9 mouse cellular contexts compared by ENCODE assay signal in the genomic region with DNA sequence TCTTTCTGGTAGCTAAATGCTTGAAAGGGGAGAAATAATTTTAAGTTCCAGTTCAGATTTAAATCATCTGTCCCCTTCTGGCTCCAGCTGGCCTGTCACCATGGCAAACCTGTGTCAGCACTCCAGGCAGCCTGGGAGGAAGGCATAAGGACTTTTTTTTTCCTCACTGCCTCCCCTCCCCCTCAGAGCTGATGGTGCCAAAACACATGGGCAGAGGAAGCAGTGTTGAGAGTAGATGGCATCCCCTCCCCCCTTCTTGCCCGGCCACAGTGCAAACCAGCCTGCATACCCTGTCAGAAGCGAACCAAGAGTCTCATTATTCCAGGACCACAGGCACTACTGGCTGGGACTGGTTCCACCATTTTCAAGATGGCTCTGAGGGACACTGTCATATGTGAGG.
A peak's percentile ranks its signal among the peaks of the same experiment; 100 is the strongest.
DNase-seq lines count a peak whose midpoint lies in the region; ATAC-seq lines count a peak whose summit lies in the region.
"Had no signal": no experiment of that assay in that cellular context is flagged by ENCODE, and none has a peak within 500 bp of the region (broad histone marks: within the 10 kb centered on the region; RNA-seq: fewer than 3 reads in every experiment).

No protein-coding gene starts in this region.

- no peaks in the 10 kb centered on the region for H3K27me3 ChIP-seq in neural tube, embryonic 15.5 days (replicated peaks)
- H3K27me3 ChIP-seq: embryonic facial prominence, embryonic 15.5 days had no signal

- H3K4me2 ChIP-seq in neural tube, embryonic 15.5 days, result no peak overlapping the region
- H3K4me2 ChIP-seq: embryonic facial prominence, embryonic 15.5 days had no signal

- H3K9me3 ChIP-seq in neural tube, embryonic 15.5 days (replicated peaks), result no peaks in the 10 kb centered on the region
- H3K9me3 ChIP-seq: embryonic facial prominence, embryonic 15.5 days had no signal

- peak overlapping the region; percentile 24 for H3K27ac ChIP-seq in neural tube, embryonic 15.5 days (replicated peaks)
- H3K27ac ChIP-seq: embryonic facial prominence, embryonic 15.5 days had no signal

- peaks cover 38% of the 10 kb centered on the region for H3K4me1 ChIP-seq in neural tube, embryonic 15.5 days

- ATAC-seq in neural tube, embryonic 15.5 days (ENCODE audit: low FRiP score), result peak; percentile 74
- ATAC-seq in monocyte, adult 5-6 weeks (replicated peaks; ENCODE audit: insufficient number of reproducible peaks, low FRiP score, low TSS enrichment, poor library complexity, severe bottlenecking), result no peak

- DNase-seq in kidney, adult 9 months, result peak; percentile 20
- no peak for DNase-seq in kidney, adult 18-20 months
- DNase-seq in frontal cortex, postnatal 10 days (ENCODE audit: low spot score in 2 of 2), result peak; percentile 45 to 68
- DNase-seq in layer of hippocampus, postnatal 25 days (ENCODE audit: extremely low spot score in 1 of 2, low spot score in 1 of 2), result peak; percentile 13 to 27
- no peak for DNase-seq in spleen, postnatal 36 days (ENCODE audit: low spot score in 2 of 2)
- no peak for DNase-seq in heart, postnatal 36 days

- 7% methylated on average over 2 of the region's 2 CpGs for WGBS in neural tube, embryonic 15.5 days

- intact Hi-C loops in heart, postnatal 36 days (cut with DNase I), result no loop called here

- H3K4me3 ChIP-seq in neural tube, embryonic 15.5 days (replicated peaks), result no peak overlapping the region
- H3K4me3 ChIP-seq: embryonic facial prominence, embryonic 15.5 days had no signal

- no peak overlapping the region for H3K9ac ChIP-seq in neural tube, embryonic 15.5 days (replicated peaks)
- H3K9ac ChIP-seq: embryonic facial prominence, embryonic 15.5 days had no signal

- no peaks in the 10 kb centered on the region for H3K36me3 ChIP-seq in neural tube, embryonic 15.5 days
- H3K36me3 ChIP-seq: embryonic facial prominence, embryonic 15.5 days had no signal

Comparison
In these comparisons a context has a peak if more than half of its experiments do, and no peak if none do; other contexts are left out.
1. DNase-seq: peak in kidney, adult 9 months (single experiment), frontal cortex, postnatal 10 days (2 of 2) and layer of hippocampus, postnatal 25 days (2 of 2); none in kidney, adult 18-20 months (single experiment), spleen, postnatal 36 days (0 of 2) and heart, postnatal 36 days (0 of 2).